Mouse (Mus musculus) E14TG2a.4 (cell line): ENCODE results near the gene Spa17.

Experiments
- CTCF ChIP-seq: conservative IDR thresholded peaks from 2 replicates; pipeline ENCODE4 v1.5.1; 2014; ENCODE audit warnings: low read length
- NANOG ChIP-seq: IDR thresholded peaks from 2 replicates; pipeline ENCODE4 v1.6.1; 2014; ENCODE audit warnings: borderline replicate concordance, low read length, mixed read lengths
- POU5F1 ChIP-seq: IDR thresholded peaks from 2 replicates; pipeline ENCODE4 v1.6.1; 2014; ENCODE audit warnings: low read length, borderline replicate concordance

DNA sequence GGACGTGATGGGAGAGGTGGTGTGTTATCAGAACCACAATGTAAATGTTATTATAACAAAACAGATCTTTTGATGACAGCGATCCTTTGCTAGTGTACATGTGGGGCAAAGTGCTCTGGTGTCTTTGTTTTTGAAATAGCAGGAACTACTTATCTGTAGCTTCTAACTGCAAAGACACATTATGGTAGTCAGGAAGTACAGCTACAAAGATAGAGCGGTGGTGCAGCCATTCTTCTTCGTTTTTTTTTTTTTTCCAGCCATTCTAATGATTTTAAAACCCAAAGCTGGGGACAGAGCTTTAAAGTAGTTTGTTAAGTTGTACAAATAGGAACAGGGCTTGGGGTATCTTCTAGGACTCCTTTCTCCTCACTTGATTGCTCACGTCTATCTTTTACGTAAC, 45.9 kb upstream of the Spa17 start:
- TF ChIP-seq CTCF (no peak), NANOG (no peak), POU5F1 (no peak)
